Mouse (Mus musculus) CH12.LX (cell line): ENCODE measurements at regions not wholly inside any gene's neighbourhood (a gene's known extent, or its start where the extent isn't known, plus 50 kb on each side); places are given as distances from the start of the nearest gene placed in this dataset.

Experiments used
- DNase-seq: peaks from one replicate; pipeline ENCODE4 v3.0.0-alpha.2; 2013; ENCODE audit errors: extremely low read depth
- H3K27ac ChIP-seq: 2 replicates; pipeline ENCODE4 v1.5.1; 2012; ENCODE audit warnings: low read depth, mild to moderate bottlenecking, control low read depth, moderate library complexity; ENCODE audit not compliant: insufficient read depth
- H3K27me3 ChIP-seq: replicated peaks from 2 replicates; pipeline ENCODE3; 2012; ENCODE audit warnings: inconsistent platforms
- H3K36me3 ChIP-seq, 2 experiments: replicated peaks in 1 of 2; 2 replicates each; pipeline versions ENCODE3 to v1.6.1; 2012; ENCODE audit warnings: inconsistent platforms in 1 of 2, low read length in 1 of 2, mild to moderate bottlenecking in 1 of 2, mixed read lengths in 1 of 2, moderate library complexity in 1 of 2; ENCODE audit not compliant: control insufficient read depth in 1 of 2, insufficient read depth in 1 of 2
- H3K4me1 ChIP-seq, 2 experiments: 2 replicates each; pipeline ENCODE4 v1.6.1; 2012; ENCODE audit warnings: inconsistent platforms in 1 of 2, moderate library complexity in 1 of 2; ENCODE audit not compliant: insufficient read depth in 2 of 2, control insufficient read depth in 1 of 2
- H3K4me2 ChIP-seq: 2 replicates; pipeline ENCODE4 v1.6.1; 2012; ENCODE audit warnings: low read depth, mild to moderate bottlenecking, control low read depth; ENCODE audit not compliant: poor library complexity, insufficient read depth, severe bottlenecking
- H3K4me3 ChIP-seq, 3 experiments: fragments of 150-350 bp in 1 of 3; sonication (generic) in 1 of 3; replicated peaks in 1 of 3; 2 replicates each; pipeline versions ENCODE3 to v1.5.1; 2011 to 2012; ENCODE audit warnings: low read depth in 2 of 3, low read length in 2 of 3, mild to moderate bottlenecking in 2 of 3, moderate library complexity in 2 of 3, control low read depth in 1 of 3, improper control_type of control experiment in 1 of 3, inconsistent platforms in 1 of 3, mixed read lengths in 1 of 3; ENCODE audit not compliant: poor library complexity in 1 of 3
- H3K79me2 ChIP-seq: replicated peaks from 2 replicates; pipeline ENCODE4 v1.6.1; 2012; ENCODE audit warnings: mild to moderate bottlenecking, moderate library complexity; ENCODE audit not compliant: control insufficient read depth, poor library complexity, insufficient read depth, severe bottlenecking; ENCODE audit errors: extremely low read depth
- H3K9ac ChIP-seq: 2 replicates; pipeline ENCODE4 v1.6.1; 2012; ENCODE audit warnings: low read depth, mild to moderate bottlenecking, control low read depth, moderate library complexity; ENCODE audit not compliant: insufficient read depth
- H3K9me3 ChIP-seq: replicated peaks from 2 replicates; pipeline ENCODE3; 2012; ENCODE audit warnings: low read length, inconsistent platforms, mixed read lengths
- BHLHE40 ChIP-seq: IDR thresholded peaks from 2 replicates; pipeline ENCODE4 v1.6.1; 2011; ENCODE audit warnings: mild to moderate bottlenecking, low read depth, low read length, improper control_type of control experiment
- CHD1 ChIP-seq: IDR thresholded peaks from 2 replicates; pipeline ENCODE4 v1.6.1; 2012; ENCODE audit warnings: low read depth, low read length, improper control_type of control experiment, inconsistent platforms
- CHD2 ChIP-seq: IDR thresholded peaks from 2 replicates; pipeline ENCODE4 v1.6.1; 2011; ENCODE audit warnings: low read length, improper control_type of control experiment
- CTCF ChIP-seq, 2 experiments: IDR thresholded peaks in 1 of 2; conservative IDR thresholded peaks in 1 of 2; 2 replicates each; pipeline ENCODE4 v1.5.1; 2011 to 2012; ENCODE audit warnings: low read depth in 2 of 2, low read length in 2 of 2, improper control_type of control experiment in 1 of 2, inconsistent platforms in 1 of 2, mild to moderate bottlenecking in 1 of 2, moderate library complexity in 1 of 2
- ELF1 ChIP-seq: IDR thresholded peaks from 2 replicates; pipeline ENCODE4 v1.6.1; 2014; ENCODE audit warnings: low read depth, mild to moderate bottlenecking, inconsistent platforms, low read length, improper control_type of control experiment
- EP300 ChIP-seq: IDR thresholded peaks from 2 replicates; pipeline ENCODE4 v1.6.1; 2011; ENCODE audit warnings: low read length, improper control_type of control experiment
- IRF4 ChIP-seq: IDR thresholded peaks from 2 replicates; pipeline ENCODE4 v1.6.1; 2014; ENCODE audit warnings: low read depth, mild to moderate bottlenecking, inconsistent platforms, low read length, improper control_type of control experiment
- JUND ChIP-seq: conservative IDR thresholded peaks from 2 replicates; pipeline ENCODE4 v1.6.1; 2011; ENCODE audit warnings: low read depth, low read length, improper control_type of control experiment
- KAT2A ChIP-seq: IDR thresholded peaks from 2 replicates; pipeline ENCODE4 v1.6.1; 2012; ENCODE audit warnings: low read length, improper control_type of control experiment, inconsistent platforms; ENCODE audit not compliant: insufficient replicate concordance
- MAZ ChIP-seq: IDR thresholded peaks from 2 replicates; pipeline ENCODE4 v1.6.1; 2012; ENCODE audit warnings: low read depth, mild to moderate bottlenecking, inconsistent platforms, low read length, improper control_type of control experiment, moderate library complexity
- MEF2A ChIP-seq: IDR thresholded peaks from 2 replicates; pipeline ENCODE4 v1.6.1; 2014; ENCODE audit warnings: low read depth, mild to moderate bottlenecking, inconsistent platforms, low read length, improper control_type of control experiment, borderline replicate concordance
- NRF1 ChIP-seq: IDR thresholded peaks from 2 replicates; pipeline ENCODE4 v1.6.1; 2014; ENCODE audit warnings: low read depth, mild to moderate bottlenecking, inconsistent platforms, low read length, improper control_type of control experiment, moderate library complexity
- POLR2A ChIP-seq: IDR thresholded peaks from 2 replicates; pipeline ENCODE4 v1.6.1; 2011; ENCODE audit warnings: low read depth, mild to moderate bottlenecking, improper control_type of control experiment, low read length
- POLR2AphosphoS2 ChIP-seq: IDR thresholded peaks from 2 replicates; pipeline ENCODE4 v1.6.1; 2011; ENCODE audit warnings: low read depth, low read length, improper control_type of control experiment
- RAD21 ChIP-seq: IDR thresholded peaks from 2 replicates; pipeline ENCODE4 v1.6.1; 2011; ENCODE audit warnings: low read depth, mild to moderate bottlenecking, low read length, improper control_type of control experiment, moderate library complexity
- TCF12 ChIP-seq: IDR thresholded peaks from 2 replicates; pipeline ENCODE4 v1.6.1; 2014; ENCODE audit warnings: low read depth, mild to moderate bottlenecking, inconsistent platforms, low read length, improper control_type of control experiment
- USF1 ChIP-seq: IDR thresholded peaks from 2 replicates; pipeline ENCODE4 v1.6.1; 2014; ENCODE audit warnings: low read depth, mild to moderate bottlenecking, inconsistent platforms, low read length, improper control_type of control experiment
- ZNF384 ChIP-seq: IDR thresholded peaks from 2 replicates; pipeline ENCODE4 v1.6.1; 2012; ENCODE audit warnings: low read depth, low read length, improper control_type of control experiment, inconsistent platforms
- dilution Hi-C: fragments of 300-500 bp; cut with MboI; formaldehyde crosslinking; loops from 2 replicates; pipeline ENCODE4 v1.14.3; 2020; ENCODE audit warnings: low sequenced_read_pairs; ENCODE audit not compliant: extremely low pct_unique_long_range_greater_than_20kb, extremely low pct_ligation_motif_present
- in situ Hi-C: fragments of 300-500 bp; cut with MboI; formaldehyde crosslinking; loops from 3 replicates; pipeline ENCODE4 v1.14.3; 2019; ENCODE audit warnings: low sequenced_read_pairs, low pct_ligation_motif_present, low pct_unique_long_range_greater_than_20kb, mixed read lengths

- Histone ChIP-seq H3K79me2 (no peaks in the 10 kb centered on the region), H3K4me3 (no peak overlapping the region), H3K4me2 (no peak overlapping the region), H3K4me1 (peaks cover 12 to 24% of the 10 kb centered on the region in 2 experiments), H3K9me3 (no peaks in the 10 kb centered on the region), H3K27ac (no peak overlapping the region), H3K9ac (no peak overlapping the region), H3K36me3 (no peaks in the 10 kb centered on the region), H3K27me3 (peaks cover 60% of the 10 kb centered on the region)
- in situ Hi-C loops (no loop called here), dilution Hi-C loops (no loop called here)
- TF ChIP-seq RAD21 (no peak), ELF1 (no peak), TCF12 (peak; percentile 20; the same call in 1 of the 2 replicates)
- DNase-seq = no peak
These were observed 55.6 kb upstream of the Lrpap1 start for GRCm38 (mm10) chr5:35160929-35161815.

GRCm38 (mm10) chr5:35159854-35160253 is 54.3 kb upstream of the Lrpap1 start:
- H3K27ac ChIP-seq = no peak overlapping the region
- no peaks in the 10 kb centered on the region for H3K79me2 ChIP-seq
- H3K9ac ChIP-seq = no peak overlapping the region
- peaks cover 61% of the 10 kb centered on the region for H3K27me3 ChIP-seq
- dilution Hi-C loops = no loop called here
- no peak overlapping the region for H3K4me3 ChIP-seq
- H3K9me3 ChIP-seq = no peaks in the 10 kb centered on the region
- H3K4me2 ChIP-seq = no peak overlapping the region
- peaks cover 3 to 21% of the 10 kb centered on the region in 2 experiments; a peak in 3 of 4 replicates for H3K4me1 ChIP-seq
- no peaks in the 10 kb centered on the region for H3K36me3 ChIP-seq
- in situ Hi-C loops = no loop called here
- DNase-seq = no peak
- TF ChIP-seq CHD1 = no peak

GRCm38 (mm10) chr5:35159178-35159661 is 53.7 kb upstream of the Lrpap1 start:
- no peak overlapping the region for H3K27ac ChIP-seq
- no peaks in the 10 kb centered on the region for H3K79me2 ChIP-seq
- no peak overlapping the region for H3K4me3 ChIP-seq
- TF ChIP-seq MEF2A (0 out of 2 replicates have a peak, but pooled peaks have one; percentile 19), KAT2A (no peak), POLR2AphosphoS2 (no peak), NRF1 (no peak), POLR2A (no peak), IRF4 (peak; percentile 85), ZNF384 (no peak), MAZ (no peak), USF1 (no peak), TCF12 (peak; percentile 64; the same call in 1 of the 2 replicates), JUND (peak; percentile 34; the same call in 1 of the 2 replicates), EP300 (peak; percentile 40; the same call in 1 of the 2 replicates), BHLHE40 (0 out of 2 replicates have a peak, but pooled peaks have one; percentile 32), CHD2 (no peak), CTCF (conservative IDR thresholded peaks at IDR 0.05 in 1 of 2, IDR thresholded peaks at IDR 0.05 in 1 of 2; ENCODE audit: low read depth in 2 of 2, low read length in 2 of 2) (no peak)
- no peak for DNase-seq
- H3K4me1 ChIP-seq = peaks cover 3 to 21% of the 10 kb centered on the region in 2 experiments; a peak in 3 of 4 replicates
- dilution Hi-C loops (no loop called here), in situ Hi-C loops (no loop called here)
- no peak overlapping the region for H3K9ac ChIP-seq
- no peaks in the 10 kb centered on the region for H3K9me3 ChIP-seq
- H3K27me3 ChIP-seq = peaks cover 60% of the 10 kb centered on the region
- no peaks in the 10 kb centered on the region for H3K36me3 ChIP-seq
- H3K4me2 ChIP-seq = no peak overlapping the region
